Mouse (Mus musculus) liver, embryonic 12.5 days (tissue): ENCODE data around the gene Olfr352. TPM values are rescaled to one million over a fixed set of nuclear protein-coding genes. Genes with fewer than 3 reads are reported as not detected.

Experiments used
- ATAC-seq: fragments of 200-750 bp; cut with Nextera tagmentation; 2 replicates; pipeline ENCODE4 v1.8.0; 2017; ENCODE audit warnings: moderate number of reproducible peaks, mild to moderate bottlenecking, moderate library complexity
- H3K27ac ChIP-seq: fragments of 300-500 bp; sonication (generic); 2 replicates; pipeline ENCODE4 v1.5.1; 2016; ENCODE audit warnings: mild to moderate bottlenecking
- H3K27me3 ChIP-seq: fragments of 300-500 bp; sonication (generic); replicated peaks from 2 replicates; pipeline ENCODE4 v1.6.1; 2016; ENCODE audit warnings: mild to moderate bottlenecking, moderate library complexity
- H3K36me3 ChIP-seq: fragments of 300-500 bp; sonication (generic); 2 replicates; pipeline ENCODE4 v1.6.1; 2016; ENCODE audit warnings: mild to moderate bottlenecking, moderate library complexity
- H3K4me1 ChIP-seq: fragments of 300-500 bp; sonication (generic); 2 replicates; pipeline ENCODE4 v1.6.1; 2016
- H3K4me2 ChIP-seq: fragments of 300-500 bp; sonication (generic); 2 replicates; pipeline ENCODE4 v1.6.1; 2016; ENCODE audit warnings: mild to moderate bottlenecking, moderate library complexity
- H3K4me3 ChIP-seq: fragments of 300-500 bp; sonication (generic); 2 replicates; pipeline ENCODE4 v1.5.1; 2016; ENCODE audit warnings: mild to moderate bottlenecking, moderate library complexity
- H3K9ac ChIP-seq: fragments of 300-500 bp; sonication (generic); 2 replicates; pipeline ENCODE4 v1.6.1; 2016; ENCODE audit warnings: mild to moderate bottlenecking, moderate library complexity
- H3K9me3 ChIP-seq: fragments of 300-500 bp; sonication (generic); replicated peaks from 2 replicates; pipeline ENCODE4 v1.6.1; 2016; ENCODE audit warnings: mild to moderate bottlenecking, moderate library complexity
- WGBS: fragments of 180-500 bp; shearing (Covaris S2); methylation state at CpG from one replicate; pipeline ENCODE4 v1.1.7; 2016; ENCODE audit not compliant: insufficient replicate concordance; 5-methylcytosine and 5-hydroxymethylcytosine counted together
- polyA plus RNA-seq: library from polyadenylated mRNA; unstranded; fragments of >200 nt; fragmentation: Nextera tagmentation; extraction: Ambion mirVana; gene quantifications from 2 replicates; pipeline ENCODE4 v1.2.1, GENCODE M21; 2016

Olfr352 gene
- polyA plus RNA-seq, result not detected in 2 replicates

DNA sequence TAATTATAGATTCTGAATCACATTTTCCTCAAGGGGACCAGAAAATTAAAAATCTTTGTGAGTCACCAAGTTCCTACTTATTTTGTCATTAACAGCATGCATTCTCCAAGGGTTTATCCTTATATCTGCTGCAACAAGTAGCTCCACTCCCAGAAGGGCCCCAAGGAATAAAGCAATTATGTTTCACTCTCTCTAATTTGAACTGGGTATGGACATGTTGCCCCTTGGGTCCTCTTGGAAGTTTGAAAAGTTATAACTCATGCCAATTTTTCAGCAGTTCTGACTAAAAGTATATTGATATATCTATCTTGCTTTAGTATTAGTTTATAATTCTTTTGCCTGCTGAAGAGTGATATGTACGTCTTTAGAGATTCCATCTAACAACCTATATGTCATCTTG lies at the start of gene Olfr352:
Gene Olfr352, plus strand, starts transcription at position 301 of the 400 bp plus-strand sequence.
- Histone ChIP-seq H3K9ac (no peak within 1 kb of the TSS), H3K36me3 (no peaks in the 10 kb centered on the region), H3K27me3 (no peaks in the 10 kb centered on the region), H3K4me1 (no peaks in the 10 kb centered on the region), H3K4me3 (no peak within 1 kb of the TSS), H3K27ac (no peak within 1 kb of the TSS), H3K9me3 (no peaks in the 10 kb centered on the region), H3K4me2 (no peak within 1 kb of the TSS)
- no peak for ATAC-seq
- WGBS, result 67% methylated on average over 1 of the region's 1 CpGs

DNA sequence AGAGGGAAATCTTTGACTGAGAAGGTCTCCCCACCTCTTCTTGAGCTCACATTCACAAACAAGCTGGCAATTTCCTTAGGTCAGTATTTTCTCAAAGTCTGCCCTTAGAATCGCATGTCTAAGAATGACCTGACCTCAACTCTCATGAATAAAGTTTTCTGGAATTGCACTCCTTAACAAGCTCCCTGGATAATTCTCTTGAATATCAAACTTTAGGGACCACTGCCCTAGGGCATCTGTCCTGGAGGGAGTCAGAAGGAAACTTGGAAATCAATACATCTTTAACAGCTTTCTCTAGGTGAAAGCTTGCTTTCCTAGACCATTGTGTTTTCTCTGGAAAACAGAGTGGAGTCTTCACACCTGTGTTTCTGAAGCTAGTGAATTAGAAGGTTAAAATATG lies 22.2 kb upstream of the Olfr352 start, which contains the start of gene Olfr350:
Gene Olfr350, plus strand, starts transcription at position 301 of the 400 bp plus-strand sequence.
- no peak within 1 kb of the TSS for H3K4me3 ChIP-seq
- H3K27me3 ChIP-seq, result no peaks in the 10 kb centered on the region
- H3K4me1 ChIP-seq, result no peaks in the 10 kb centered on the region
- WGBS, result 58% methylated on average over 1 of the region's 1 CpGs
- peaks cover 6% of the 10 kb centered on the region; the same call in 1 of the 2 replicates for H3K9me3 ChIP-seq
- no peaks in the 10 kb centered on the region for H3K36me3 ChIP-seq
- H3K4me2 ChIP-seq, result no peak within 1 kb of the TSS
- H3K27ac ChIP-seq, result no peak within 1 kb of the TSS
- H3K9ac ChIP-seq, result no peak within 1 kb of the TSS
- ATAC-seq, result no peak

DNA sequence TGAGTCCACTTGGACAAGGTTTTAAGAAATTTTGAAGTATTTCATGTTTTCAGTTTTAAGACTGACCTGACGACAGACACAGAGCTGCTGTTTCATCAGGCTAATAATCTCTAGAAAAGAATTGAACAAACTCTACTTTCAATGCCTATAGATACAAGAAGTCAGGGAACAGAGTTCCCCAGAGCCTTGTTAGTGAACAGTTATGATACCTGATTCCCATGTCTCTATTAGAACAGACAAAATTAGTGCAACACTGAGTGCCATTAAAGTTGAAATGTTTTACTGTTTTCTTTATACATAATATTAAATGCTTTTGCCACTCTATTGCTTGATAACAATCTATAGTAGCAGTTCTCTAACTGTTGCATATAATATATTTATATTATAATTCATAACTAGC lies 5.7 kb upstream of the Olfr352 start, which contains the start of gene Olfr351:
Gene Olfr351, minus strand, starts transcription at position 101 of the 400 bp plus-strand sequence.
- no peak within 1 kb of the TSS for H3K4me3 ChIP-seq
- H3K36me3 ChIP-seq, result no peaks in the 10 kb centered on the region
- H3K9me3 ChIP-seq, result 0 out of 2 replicates have a peak, but pooled peaks cover 4% of the 10 kb centered on the region
- H3K4me1 ChIP-seq, result no peaks in the 10 kb centered on the region
- no peak for ATAC-seq
- no peaks in the 10 kb centered on the region for H3K27me3 ChIP-seq
- no peak within 1 kb of the TSS for H3K9ac ChIP-seq
- WGBS, result 63% methylated on average over 1 of the region's 1 CpGs
- H3K27ac ChIP-seq, result no peak within 1 kb of the TSS
- H3K4me2 ChIP-seq, result no peak within 1 kb of the TSS

DNA sequence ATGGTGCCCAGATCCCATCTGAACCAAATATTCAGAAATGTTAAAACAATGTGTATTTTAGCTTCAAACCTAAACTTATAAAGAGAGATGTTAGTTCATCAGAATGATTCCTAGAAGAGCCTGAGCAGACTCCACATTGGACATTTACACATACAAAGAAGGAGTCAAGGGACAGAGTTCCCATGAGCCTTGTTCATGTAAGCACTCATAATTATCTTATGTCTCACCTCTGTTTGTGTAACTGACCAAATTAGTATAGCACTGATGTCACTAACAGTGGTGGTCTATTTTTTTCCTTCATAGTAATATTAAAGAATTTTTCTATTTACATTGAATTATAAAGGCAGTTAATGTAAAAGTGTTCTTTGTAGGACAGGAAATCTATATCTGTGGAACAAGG lies 24.6 kb downstream of the Olfr352 start, which contains the start of gene Olfr353:
Gene Olfr353, minus strand, starts transcription at position 101 of the 400 bp plus-strand sequence.
- Histone ChIP-seq H3K4me1 (no peaks in the 10 kb centered on the region), H3K4me3 (no peak within 1 kb of the TSS), H3K36me3 (no peaks in the 10 kb centered on the region), H3K27me3 (no peaks in the 10 kb centered on the region), H3K4me2 (no peak within 1 kb of the TSS), H3K27ac (no peak within 1 kb of the TSS), H3K9me3 (no peaks in the 10 kb centered on the region; the same call in 1 of the 2 replicates), H3K9ac (no peak within 1 kb of the TSS)
- no peak for ATAC-seq

DNA sequence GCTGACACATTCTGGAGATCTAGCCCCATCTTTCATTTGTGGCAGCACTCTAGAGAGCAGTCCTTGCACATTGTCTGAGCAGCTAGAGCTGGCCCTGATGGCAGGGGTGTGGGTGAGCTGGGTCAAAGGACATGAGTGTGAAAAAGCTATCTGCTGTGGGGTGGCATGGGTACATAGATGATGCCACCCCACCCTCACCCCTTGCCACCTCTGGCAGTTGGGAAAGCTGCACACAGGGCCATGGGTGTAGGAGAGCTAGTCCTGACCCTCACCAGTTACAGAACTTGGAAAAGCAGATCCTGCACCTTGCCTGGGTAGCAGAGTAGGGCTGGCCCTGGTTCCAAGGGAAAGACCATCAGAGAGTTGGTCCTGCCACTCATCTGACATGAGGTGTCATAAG lies 28.9 kb downstream of the Olfr352 start:
- Histone ChIP-seq H3K27ac (no peak overlapping the region), H3K27me3 (no peaks in the 10 kb centered on the region), H3K4me2 (no peak overlapping the region), H3K9ac (no peak overlapping the region), H3K4me1 (no peaks in the 10 kb centered on the region), H3K9me3 (no peaks in the 10 kb centered on the region; the same call in 1 of the 2 replicates), H3K4me3 (no peak overlapping the region), H3K36me3 (no peaks in the 10 kb centered on the region)
- ATAC-seq, result no peak

DNA sequence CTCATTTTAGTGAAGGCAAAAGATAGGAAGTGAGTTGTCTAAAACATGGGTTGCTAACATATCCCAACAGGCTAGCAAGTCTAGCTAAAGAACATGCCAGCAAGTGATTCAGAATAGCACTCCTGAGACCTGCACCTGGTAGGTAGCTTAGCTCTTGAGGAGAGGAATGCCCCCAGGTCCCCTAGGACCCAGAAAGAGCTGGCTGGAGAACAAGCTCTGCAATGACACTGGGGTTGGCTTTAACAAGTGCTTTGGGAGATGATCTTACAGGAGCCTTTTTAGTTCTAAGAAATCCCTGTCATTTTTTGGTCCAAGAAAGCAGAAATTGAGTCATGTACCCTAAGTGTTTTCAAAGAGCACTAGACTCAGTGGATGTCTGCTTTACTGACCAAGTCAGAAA lies 37.1 kb downstream of the Olfr352 start, which contains the start of gene Olfr354:
Gene Olfr354, plus strand, starts transcription at position 301 of the 400 bp plus-strand sequence.
- no peak within 1 kb of the TSS for H3K27ac ChIP-seq
- H3K9me3 ChIP-seq, result 0 out of 2 replicates have a peak, but pooled peaks cover 4% of the 10 kb centered on the region
- no peak within 1 kb of the TSS for H3K4me2 ChIP-seq
- no peaks in the 10 kb centered on the region for H3K27me3 ChIP-seq
- no peak within 1 kb of the TSS for H3K9ac ChIP-seq
- H3K36me3 ChIP-seq, result no peaks in the 10 kb centered on the region
- H3K4me1 ChIP-seq, result no peaks in the 10 kb centered on the region
- no peak for ATAC-seq
- no peak within 1 kb of the TSS for H3K4me3 ChIP-seq

Other genes starting within 250 kb of the Olfr352 start
- gene Olfr345, start 228.4 kb upstream of the Olfr352 start, polyA plus RNA-seq, result not detected in 2 replicates
- not detected in 2 replicates for gene Olfr346, start 182.7 kb upstream of the Olfr352 start, polyA plus RNA-seq
- not detected in 2 replicates for gene Olfr347, start 136.6 kb upstream of the Olfr352 start, polyA plus RNA-seq
- gene Olfr348, start 84.2 kb upstream of the Olfr352 start, polyA plus RNA-seq, result not detected in 2 replicates
- not detected in 2 replicates for gene Olfr50, start 77.9 kb upstream of the Olfr352 start, polyA plus RNA-seq
- gene Olfr3, start 51.4 kb upstream of the Olfr352 start, polyA plus RNA-seq, result not detected in 2 replicates
- not detected in 2 replicates for gene Olfr350, start 22.1 kb upstream of the Olfr352 start, polyA plus RNA-seq
- not detected in 2 replicates for gene Olfr351, start 5.8 kb upstream of the Olfr352 start, polyA plus RNA-seq
- gene Olfr353, start 24.5 kb downstream of the Olfr352 start, polyA plus RNA-seq, result not detected in 2 replicates
- not detected in 2 replicates for gene Olfr354, start 37.2 kb downstream of the Olfr352 start, polyA plus RNA-seq
- gene Olfr355, start 60.4 kb downstream of the Olfr352 start, polyA plus RNA-seq, result not detected in 2 replicates
- gene Olfr356, start 68.7 kb downstream of the Olfr352 start, polyA plus RNA-seq, result not detected in 2 replicates
- not detected in 2 replicates for gene Olfr357, start 125.4 kb downstream of the Olfr352 start, polyA plus RNA-seq
- not detected in 2 replicates for gene Olfr358, start 140.9 kb downstream of the Olfr352 start, polyA plus RNA-seq
- gene Olfr360, start 197.3 kb downstream of the Olfr352 start, polyA plus RNA-seq, result not detected in 2 replicates
- not detected in 2 replicates for gene Olfr361, start 220.8 kb downstream of the Olfr352 start, polyA plus RNA-seq
- gene Olfr362, start 249.4 kb downstream of the Olfr352 start, polyA plus RNA-seq, result not detected in 2 replicates